Mouse (Mus musculus) hindbrain, embryonic 12.5 days (tissue): ENCODE results near the gene Gm7324. TPM values are rescaled to one million over a fixed set of nuclear protein-coding genes. Genes with fewer than 3 reads are reported as not detected.
"Not testable (repeated sequence)": the region's sequence is repeated elsewhere in the genome, so short reads cannot be mapped to it uniquely, and the experiment has no call there.

Experiments used
- ATAC-seq: fragments of 200-750 bp; cut with Nextera tagmentation; 2 replicates; pipeline ENCODE4 v1.8.0; 2017; ENCODE audit warnings: moderate TSS enrichment; ENCODE audit not compliant: low FRiP score
- H3K27ac ChIP-seq: fragments of 300-500 bp; sonication (generic); 2 replicates; pipeline ENCODE4 v1.5.1; 2016; ENCODE audit warnings: mild to moderate bottlenecking
- H3K27me3 ChIP-seq: fragments of 300-500 bp; sonication (generic); 2 replicates; pipeline ENCODE4 v1.6.1; 2016; ENCODE audit warnings: mild to moderate bottlenecking
- H3K36me3 ChIP-seq: fragments of 300-500 bp; sonication (generic); 2 replicates; pipeline ENCODE4 v1.6.1; 2016; ENCODE audit warnings: mild to moderate bottlenecking
- H3K4me1 ChIP-seq: fragments of 300-500 bp; sonication (generic); 2 replicates; pipeline ENCODE4 v1.6.1; 2016
- H3K4me2 ChIP-seq: fragments of 300-500 bp; sonication (generic); replicated peaks from 2 replicates; pipeline ENCODE4 v1.6.1; 2016; ENCODE audit warnings: mild to moderate bottlenecking
- H3K4me3 ChIP-seq: fragments of 300-500 bp; sonication (generic); 2 replicates; pipeline ENCODE4 v1.5.1; 2016; ENCODE audit warnings: mild to moderate bottlenecking
- H3K9ac ChIP-seq: fragments of 300-500 bp; sonication (generic); 2 replicates; pipeline ENCODE4 v1.6.1; 2016; ENCODE audit warnings: mild to moderate bottlenecking, moderate library complexity
- H3K9me3 ChIP-seq: fragments of 300-500 bp; sonication (generic); replicated peaks from 2 replicates; pipeline ENCODE4 v1.6.1; 2016; ENCODE audit warnings: mild to moderate bottlenecking
- WGBS: fragments of 180-500 bp; shearing (Covaris S2); methylation state at CpG from one replicate; pipeline ENCODE4 v1.1.7; 2016; 5-methylcytosine and 5-hydroxymethylcytosine counted together
- polyA plus RNA-seq: library from polyadenylated mRNA; unstranded; fragments of >200 nt; fragmentation: Nextera tagmentation; extraction: Ambion mirVana; gene quantifications from 2 replicates; pipeline ENCODE4 v1.2.1, GENCODE M21; 2016

The Gm7324 gene
- 1.2 and 1.7 TPM in 2 replicates for polyA plus RNA-seq

DNA sequence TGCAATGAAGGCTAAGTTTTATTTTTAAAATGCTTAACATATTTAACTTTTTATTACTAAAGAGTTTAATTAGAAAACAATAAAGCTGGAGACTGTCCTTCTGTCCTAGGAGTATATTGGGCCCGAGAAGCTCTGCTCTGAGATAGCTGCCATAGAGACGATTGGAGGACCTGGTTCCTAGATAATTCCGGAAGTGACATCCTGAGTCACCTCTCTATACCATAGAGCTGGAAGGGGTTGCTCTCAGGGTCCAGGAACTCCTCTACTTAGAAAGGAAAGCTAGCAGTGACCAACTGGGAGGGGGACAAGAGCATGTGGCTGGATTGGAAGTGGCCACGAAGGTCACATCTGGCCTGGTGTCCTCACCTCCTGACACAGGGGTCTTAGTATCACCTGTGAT is at the start of gene Gm7324:
Gene Gm7324, plus strand, starts transcription at position 208 of the 400 bp plus-strand sequence.
- H3K9ac ChIP-seq, ATAC-seq, H3K4me3 ChIP-seq, H3K4me1 ChIP-seq, H3K4me2 ChIP-seq, H3K36me3 ChIP-seq, H3K9me3 ChIP-seq, H3K27ac ChIP-seq, H3K27me3 ChIP-seq: not testable (repeated sequence)
- 88% methylated on average over 4 of the region's 4 CpGs for WGBS

DNA sequence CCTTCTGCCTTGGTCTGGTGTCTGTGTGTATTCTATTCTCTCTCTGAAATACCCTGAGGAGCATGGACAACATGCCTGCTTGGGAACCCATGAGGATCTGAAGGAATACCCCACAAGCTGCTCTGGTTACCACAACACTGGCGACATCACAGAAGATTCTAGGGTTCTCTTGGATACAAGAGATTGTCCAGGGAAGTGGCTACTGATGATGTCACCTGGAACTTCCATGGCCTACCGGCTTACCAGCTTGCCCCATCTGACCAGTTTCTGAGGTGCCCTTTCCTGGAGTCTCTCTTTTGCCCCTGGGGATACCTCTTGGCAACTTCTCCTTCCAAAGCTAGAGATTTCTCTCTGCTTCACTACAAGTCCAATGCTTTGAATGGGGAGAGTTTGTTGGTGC is 20.5 kb upstream of the Gm7324 start, which contains the start of gene Gm8165:
Gene Gm8165, minus strand, starts transcription at position 101 of the 400 bp plus-strand sequence.
- H3K9me3 ChIP-seq, H3K4me2 ChIP-seq, H3K27ac ChIP-seq, H3K27me3 ChIP-seq, ATAC-seq, H3K9ac ChIP-seq, H3K4me3 ChIP-seq, H3K4me1 ChIP-seq, H3K36me3 ChIP-seq: not testable (repeated sequence)
- 100% methylated on average over 1 of the region's 2 CpGs for WGBS

DNA sequence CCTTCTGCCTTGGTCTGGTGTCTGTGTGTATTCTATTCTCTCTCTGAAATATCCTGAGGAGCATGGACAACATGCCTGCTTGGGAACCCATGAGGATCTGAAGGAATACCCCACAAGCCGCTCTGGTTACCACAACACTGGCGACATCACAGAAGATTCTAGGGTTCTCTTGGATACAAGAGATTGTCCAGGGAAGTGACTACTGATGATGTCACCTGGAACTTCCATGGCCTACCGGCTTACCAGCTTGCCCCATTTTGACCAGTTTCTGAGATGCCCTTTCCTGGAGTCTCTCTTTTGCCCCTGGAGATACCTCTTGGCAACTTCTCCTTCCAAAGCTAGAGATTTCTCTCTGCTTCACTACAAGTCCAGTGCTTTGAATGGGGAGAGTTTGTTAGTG is 29.8 kb downstream of the Gm7324 start, which contains the start of gene Gm16506:
Gene Gm16506, minus strand, starts transcription at position 101 of the 400 bp plus-strand sequence.
- not testable (repeated sequence) for H3K9me3 ChIP-seq, H3K27me3 ChIP-seq, H3K4me1 ChIP-seq, H3K9ac ChIP-seq, H3K36me3 ChIP-seq, ATAC-seq, H3K4me2 ChIP-seq, H3K27ac ChIP-seq, H3K4me3 ChIP-seq
- 100% methylated on average over 3 of the region's 3 CpGs for WGBS

DNA sequence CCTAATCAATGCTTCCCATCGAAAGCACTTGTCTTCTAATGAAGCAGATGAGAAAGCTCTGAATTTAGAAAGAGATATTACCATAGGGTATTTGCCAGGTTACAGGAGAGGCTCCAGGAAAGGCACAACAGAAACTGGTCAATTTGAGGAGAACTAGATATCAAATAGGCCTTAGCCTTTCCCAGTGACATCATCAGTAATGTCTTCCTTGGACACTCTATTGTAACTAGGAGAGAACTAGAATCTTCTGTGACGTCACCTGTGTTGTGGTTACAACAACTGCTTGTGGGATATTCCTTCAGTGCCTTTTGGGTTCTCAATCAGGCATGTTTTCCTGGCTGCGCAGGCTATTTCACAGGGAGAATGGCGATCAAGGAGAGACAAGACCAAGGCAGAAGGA is 49.9 kb downstream of the Gm7324 start, which contains the start of gene Gm6526:
Gene Gm6526, plus strand, starts transcription at position 301 of the 400 bp plus-strand sequence.
- not testable (repeated sequence) for ATAC-seq, H3K36me3 ChIP-seq, H3K4me2 ChIP-seq, H3K9me3 ChIP-seq, H3K27ac ChIP-seq, H3K9ac ChIP-seq, H3K4me3 ChIP-seq, H3K27me3 ChIP-seq, H3K4me1 ChIP-seq
- WGBS = 83% methylated on average over 4 of the region's 4 CpGs

Other genes starting within 250 kb of the Gm7324 start
- not detected in 2 replicates for gene Gm5799, start 154.3 kb upstream of the Gm7324 start, polyA plus RNA-seq
- not detected in 2 replicates for gene Gm17654, start 118.7 kb upstream of the Gm7324 start, polyA plus RNA-seq
- gene Gm10375, start 89.8 kb upstream of the Gm7324 start, polyA plus RNA-seq = not detected in 2 replicates
- gene Gm8165, start 20.6 kb upstream of the Gm7324 start, polyA plus RNA-seq = not detected in 2 replicates
- not detected in 2 replicates for gene Gm16506, start 29.7 kb downstream of the Gm7324 start, polyA plus RNA-seq
- not detected in 2 replicates for gene Gm6526, start 50.0 kb downstream of the Gm7324 start, polyA plus RNA-seq
- gene Gm8180, start 86.9 kb downstream of the Gm7324 start, polyA plus RNA-seq = not detected in 2 replicates
- gene Ear1, start 177.7 kb downstream of the Gm7324 start, polyA plus RNA-seq = not detected in 2 replicates
- gene Ear10, start 225.7 kb downstream of the Gm7324 start, polyA plus RNA-seq = not detected in 2 replicates
- 8.1 and 12.1 TPM in 2 replicates for gene Gm8113, start 227.6 kb downstream of the Gm7324 start, polyA plus RNA-seq